In genomic region chr5:142816031-142816810, GRCm38 (mm10) we compare ENCODE assay signal across 8 mouse cellular contexts. TPM values are rescaled to one million over a fixed set of nuclear protein-coding genes. Genes with fewer than 3 reads are reported as not detected.
DNase-seq lines count a peak whose midpoint lies in the region; ATAC-seq and TF ChIP-seq lines count a peak whose summit lies in the region.

No protein-coding gene starts in this region.

- peak; percentile 15 to 33 for DNase-seq in spleen, adult 18-20 months
- DNase-seq in spleen, adult 12 weeks (ENCODE audit: low spot score) = no peak
- peak; percentile 37 to 48 for DNase-seq in cerebellum, postnatal 36 days
- DNase-seq in heart, adult 18-20 months = peak; percentile 78 to 84
- peak; percentile 38 for DNase-seq in limb, embryonic 14.5 days (ENCODE audit: low spot score)
- DNase-seq in testis, postnatal 14 days (ENCODE audit: low spot score) = peak; percentile 31

- TF ChIP-seq CTCF in intestine, postnatal 0 days (IDR thresholded peaks at IDR 0.05; ENCODE audit: low read depth) = no peak

- H3K4me3 ChIP-seq in intestine, postnatal 0 days (ENCODE audit: low read depth, low read length) = peak overlapping the region; percentile 92
- H3K4me3 ChIP-seq in limb, embryonic 14.5 days (replicated peaks; ENCODE audit: low read length) = peak overlapping the region; percentile 98
- H3K4me3 ChIP-seq in midbrain, embryonic 15.5 days = peak overlapping the region; percentile 77

- H3K9ac ChIP-seq in intestine, postnatal 0 days (ENCODE audit: low read depth, low read length) = peak overlapping the region; percentile 99
- H3K9ac ChIP-seq in limb, embryonic 14.5 days (ENCODE audit: low read depth, low read length, severe bottlenecking) = peak overlapping the region; percentile 100
- H3K9ac ChIP-seq in midbrain, embryonic 15.5 days = peak overlapping the region; percentile 99

- no peak for TF ChIP-seq POLR2A in limb, embryonic 14.5 days (IDR thresholded peaks at IDR 0.05; ENCODE audit: borderline replicate concordance, extremely low read depth, insufficient read depth, insufficient read length)

- no peak for ATAC-seq in intestine, postnatal 0 days
- ATAC-seq in limb, embryonic 14.5 days (ENCODE audit: low FRiP score, low read depth) = no peak
- ATAC-seq in midbrain, embryonic 15.5 days (replicated peaks) = no peak

- H3K4me1 ChIP-seq in intestine, postnatal 0 days (replicated peaks; ENCODE audit: control insufficient read depth, insufficient read depth, low read length) = peaks cover 14% of the 10 kb centered on the region; the same call in 1 of the 2 replicates
- peaks cover 21% of the 10 kb centered on the region for H3K4me1 ChIP-seq in limb, embryonic 14.5 days (ENCODE audit: control insufficient read depth, insufficient read depth, low read length)
- peaks cover 21% of the 10 kb centered on the region for H3K4me1 ChIP-seq in midbrain, embryonic 15.5 days

- peak overlapping the region; percentile 99 for H3K27ac ChIP-seq in intestine, postnatal 0 days (ENCODE audit: low read depth, low read length)
- peak overlapping the region; percentile 100 for H3K27ac ChIP-seq in limb, embryonic 14.5 days (replicated peaks; ENCODE audit: low read depth, low read length)
- H3K27ac ChIP-seq in midbrain, embryonic 15.5 days = peak overlapping the region; percentile 99

- no peaks in the 10 kb centered on the region for H3K27me3 ChIP-seq in intestine, postnatal 0 days (replicated peaks; ENCODE audit: control insufficient read depth, insufficient read depth, low read length)
- H3K27me3 ChIP-seq in limb, embryonic 14.5 days (ENCODE audit: control insufficient read depth, insufficient read depth, low read length) = no peaks in the 10 kb centered on the region
- H3K27me3 ChIP-seq in midbrain, embryonic 15.5 days (replicated peaks) = no peaks in the 10 kb centered on the region

- no peaks in the 10 kb centered on the region for H3K36me3 ChIP-seq in intestine, postnatal 0 days (ENCODE audit: control insufficient read depth, insufficient read depth)
- peaks cover 35% of the 10 kb centered on the region for H3K36me3 ChIP-seq in limb, embryonic 14.5 days (ENCODE audit: control insufficient read depth, insufficient read depth, low read length)
- H3K36me3 ChIP-seq in midbrain, embryonic 15.5 days (replicated peaks) = no peaks in the 10 kb centered on the region

- no peaks in the 10 kb centered on the region for H3K9me3 ChIP-seq in intestine, postnatal 0 days (ENCODE audit: control insufficient read depth)
- no peaks in the 10 kb centered on the region for H3K9me3 ChIP-seq in limb, embryonic 14.5 days (ENCODE audit: control insufficient read depth, low read length)
- no peaks in the 10 kb centered on the region for H3K9me3 ChIP-seq in midbrain, embryonic 15.5 days

- peak overlapping the region; percentile 92 for H3K4me2 ChIP-seq in intestine, postnatal 0 days (replicated peaks; ENCODE audit: low read depth)
- H3K4me2 ChIP-seq in limb, embryonic 14.5 days (replicated peaks; ENCODE audit: low read depth, low read length, severe bottlenecking) = peak overlapping the region; percentile 97
- H3K4me2 ChIP-seq in midbrain, embryonic 15.5 days = peak overlapping the region; percentile 93

- under 1% methylated on average over 39 of the region's 39 CpGs for WGBS in intestine, postnatal 0 days
- WGBS in limb, embryonic 14.5 days = under 1% methylated on average over 39 of the region's 39 CpGs
- WGBS in midbrain, embryonic 15.5 days = 0% methylated on average over 39 of the region's 39 CpGs

RNA-seq across cellular contexts. Expression of gene Tnrc18, which starts 1.2 kb away (rescaled TPM):
- 10 to 100 TPM; 39.2 to 48.2 TPM for total RNA-seq in heart, adult 18-20 months (2021)
- 9.9 and 11.7 TPM in 2 replicates for polyA plus RNA-seq in intestine, postnatal 0 days (2015; fragmentation: Nextera tagmentation; extraction: Ambion mirVana)
- polyA plus RNA-seq in limb, embryonic 14.5 days (2012; rRNA removed) = 61.1 and 85.3 TPM in 2 replicates
- 46.6 and 55.7 TPM in 2 replicates for polyA plus RNA-seq in limb, embryonic 14.5 days (2014; fragmentation: Nextera tagmentation; extraction: Ambion mirVana)
- polyA plus RNA-seq in midbrain, embryonic 15.5 days (2015; fragmentation: Nextera tagmentation; extraction: Ambion mirVana) = 36.3 and 38.6 TPM in 2 replicates
